Mouse (Mus musculus) forebrain, embryonic 12.5 days (tissue): ENCODE data around the gene Hoxd4. TPM values are rescaled to one million over a fixed set of nuclear protein-coding genes. Genes with fewer than 3 reads are reported as not detected.

Experiments
- ATAC-seq: fragments of 200-750 bp; cut with Nextera tagmentation; 2 replicates; pipeline ENCODE4 v1.8.0; 2017; ENCODE audit warnings: moderate TSS enrichment; ENCODE audit not compliant: low FRiP score
- H3K27ac ChIP-seq: fragments of 300-500 bp; sonication (generic); 2 replicates; pipeline ENCODE4 v1.5.1; 2016; ENCODE audit warnings: mild to moderate bottlenecking
- H3K27me3 ChIP-seq: fragments of 300-500 bp; sonication (generic); 2 replicates; pipeline ENCODE4 v1.6.1; 2016; ENCODE audit warnings: mild to moderate bottlenecking
- H3K36me3 ChIP-seq: fragments of 300-500 bp; sonication (generic); replicated peaks from 2 replicates; pipeline ENCODE4 v1.6.1; 2016; ENCODE audit warnings: mild to moderate bottlenecking
- H3K4me1 ChIP-seq: fragments of 300-500 bp; sonication (generic); 2 replicates; pipeline ENCODE4 v1.6.1; 2016
- H3K4me2 ChIP-seq: fragments of 300-500 bp; sonication (generic); 2 replicates; pipeline ENCODE4 v1.6.1; 2016; ENCODE audit warnings: mild to moderate bottlenecking, moderate library complexity
- H3K4me3 ChIP-seq: fragments of 300-500 bp; sonication (generic); replicated peaks from 2 replicates; pipeline ENCODE4 v1.5.1; 2016; ENCODE audit warnings: mild to moderate bottlenecking
- H3K9ac ChIP-seq: fragments of 300-500 bp; sonication (generic); 2 replicates; pipeline ENCODE4 v1.6.1; 2016; ENCODE audit warnings: mild to moderate bottlenecking
- H3K9me3 ChIP-seq: fragments of 300-500 bp; sonication (generic); 2 replicates; pipeline ENCODE4 v1.6.1; 2016
- WGBS: fragments of 180-500 bp; shearing (Covaris S2); methylation state at CpG from one replicate; pipeline ENCODE4 v1.1.7; 2016; 5-methylcytosine and 5-hydroxymethylcytosine counted together
- polyA plus RNA-seq: library from polyadenylated mRNA; unstranded; fragments of >200 nt; fragmentation: Nextera tagmentation; extraction: Ambion mirVana; gene quantifications from 2 replicates; pipeline ENCODE4 v1.2.1, GENCODE M21; 2016

Gene Hoxd4
- polyA plus RNA-seq, 1 experiment from 2014 or later: not detected

DNA sequence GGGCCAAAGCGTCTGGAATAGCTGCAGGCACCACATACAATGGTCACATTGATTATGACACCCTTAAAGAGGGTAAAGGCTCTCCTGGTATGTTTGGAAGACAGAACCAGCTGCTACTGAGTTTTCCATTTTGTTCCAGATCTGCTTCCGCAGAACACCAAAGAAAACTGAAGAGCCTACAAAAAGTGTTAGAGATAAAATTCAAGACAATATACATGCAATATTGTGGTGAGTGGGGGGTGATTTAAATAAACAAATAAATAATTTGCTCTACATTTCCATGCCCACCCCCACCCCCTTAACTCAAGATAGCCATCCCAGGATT, 27.7 kb downstream of the Hoxd4 start:
- Histone ChIP-seq H3K9me3 (no peaks in the 10 kb centered on the region), H3K27ac (no peak overlapping the region), H3K27me3 (peaks cover 97% of the 10 kb centered on the region), H3K4me3 (no peak overlapping the region), H3K9ac (no peak overlapping the region), H3K4me1 (0 out of 2 replicates have a peak, but pooled peaks cover 7% of the 10 kb centered on the region), H3K36me3 (no peaks in the 10 kb centered on the region), H3K4me2 (no peak overlapping the region)
- 5% methylated on average over 2 of the region's 2 CpGs for WGBS
- ATAC-seq: no peak

DNA sequence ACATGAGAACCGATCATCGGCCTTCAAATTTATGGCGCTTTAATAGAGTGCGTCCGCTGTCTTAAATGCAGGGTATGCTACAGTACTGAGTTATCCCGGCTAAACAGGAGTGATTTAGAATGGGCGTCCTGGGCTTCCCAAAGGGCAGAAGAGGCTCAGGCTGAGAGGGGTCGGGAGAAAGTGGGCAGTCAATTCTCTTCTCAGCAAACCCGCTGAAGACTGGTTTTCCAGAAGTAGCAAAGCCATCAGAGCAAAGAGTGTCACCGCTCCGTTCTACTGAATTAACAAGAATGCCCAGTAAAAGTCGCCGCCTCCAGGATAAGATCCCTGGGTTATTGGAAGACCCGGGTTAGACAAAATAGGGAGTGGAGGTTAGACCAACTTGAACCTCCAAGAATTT, 28.1 kb downstream of the Hoxd4 start:
- no peak overlapping the region for H3K4me3 ChIP-seq
- peaks cover 97% of the 10 kb centered on the region for H3K27me3 ChIP-seq
- no peak overlapping the region for H3K9ac ChIP-seq
- H3K9me3 ChIP-seq: no peaks in the 10 kb centered on the region
- ATAC-seq: no peak
- H3K4me2 ChIP-seq: no peak overlapping the region
- H3K36me3 ChIP-seq: no peaks in the 10 kb centered on the region
- 0 out of 2 replicates have a peak, but pooled peaks cover 7% of the 10 kb centered on the region for H3K4me1 ChIP-seq
- H3K27ac ChIP-seq: no peak overlapping the region
- WGBS: 2% methylated on average over 14 of the region's 14 CpGs

DNA sequence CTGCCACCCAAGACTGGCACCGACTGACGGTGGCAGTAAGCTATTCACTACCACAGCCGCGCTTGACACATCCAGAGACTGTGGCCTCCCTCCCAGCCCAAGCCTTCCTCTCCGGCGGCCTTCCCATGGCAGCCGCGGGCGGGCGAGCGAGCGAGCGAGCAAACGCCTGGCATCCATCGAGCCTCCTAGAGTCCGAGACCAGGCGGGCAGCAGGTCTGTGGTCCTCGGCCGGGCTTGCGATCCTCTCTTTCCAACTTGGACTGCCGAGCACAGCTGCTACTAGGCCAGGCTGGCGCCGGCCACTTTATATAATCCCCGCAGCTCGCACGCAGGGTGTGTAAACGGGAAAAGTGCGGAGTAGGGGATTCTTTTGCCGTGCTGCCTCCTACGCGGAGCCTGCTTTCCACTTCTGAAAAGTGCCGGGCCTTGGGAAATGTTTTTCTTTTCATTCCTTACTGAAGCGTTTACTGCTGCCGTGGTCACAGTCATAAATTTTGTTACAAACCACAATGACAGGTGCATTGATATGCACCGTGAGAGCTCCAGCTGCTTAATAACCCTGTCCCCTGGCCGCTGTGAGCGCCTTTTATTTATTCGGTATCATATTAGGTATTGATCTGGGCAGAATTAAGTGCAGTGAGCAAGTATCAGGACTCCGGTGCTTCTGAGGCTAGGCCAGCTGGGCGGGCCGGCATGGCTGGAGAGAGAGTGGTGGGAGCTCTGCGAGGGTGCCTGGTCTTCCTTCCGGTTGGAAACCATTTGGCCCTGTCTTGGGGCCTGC, 28.8 kb downstream of the Hoxd4 start:
- H3K9me3 ChIP-seq: no peaks in the 10 kb centered on the region
- WGBS: under 1% methylated on average over 43 of the region's 43 CpGs

DNA sequence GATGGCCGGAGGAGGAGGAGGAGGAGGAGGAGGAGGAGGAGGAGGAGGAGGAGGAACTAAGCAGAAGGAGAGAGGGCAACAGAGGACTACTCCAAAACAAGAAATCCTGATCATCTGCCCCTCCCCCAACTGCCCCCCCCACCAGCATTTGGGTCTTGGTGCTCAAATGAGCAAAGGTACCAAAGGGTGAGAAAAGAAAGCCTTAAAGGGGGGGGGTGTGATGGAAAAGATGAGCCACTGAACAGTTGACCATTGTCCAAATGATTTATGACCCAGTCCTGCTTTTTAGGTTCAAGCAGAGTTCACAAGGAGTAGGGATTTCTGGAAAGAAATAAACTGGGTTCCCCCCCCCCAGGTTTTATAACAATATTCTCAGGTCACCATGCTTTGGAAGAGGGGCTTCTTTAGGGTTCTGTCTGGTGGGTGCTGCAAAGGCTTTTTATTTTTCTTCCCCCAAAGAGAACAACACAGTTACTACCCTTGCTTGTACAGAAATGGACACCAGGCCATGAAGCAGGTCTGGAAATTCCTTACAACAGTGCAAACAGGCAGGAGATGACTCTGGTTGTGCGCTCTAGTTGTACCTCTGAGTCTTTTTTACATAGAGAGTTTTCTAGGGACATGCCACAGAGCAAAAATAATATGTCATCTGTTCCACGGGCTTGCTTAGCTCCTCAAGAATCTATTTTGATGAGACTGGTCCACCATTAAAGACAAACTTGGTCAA, 29.7 kb downstream of the Hoxd4 start:
- no peaks in the 10 kb centered on the region for H3K36me3 ChIP-seq
- H3K9me3 ChIP-seq: no peaks in the 10 kb centered on the region
- no peak overlapping the region for H3K4me3 ChIP-seq
- peaks cover 97% of the 10 kb centered on the region for H3K27me3 ChIP-seq
- H3K27ac ChIP-seq: no peak overlapping the region
- WGBS: 29% methylated on average over 2 of the region's 3 CpGs
- no peak overlapping the region for H3K4me2 ChIP-seq
- no peak for ATAC-seq
- no peak overlapping the region for H3K9ac ChIP-seq
- H3K4me1 ChIP-seq: no peaks in the 10 kb centered on the region

More for the DNA sequence above, 28.8 kb downstream of the Hoxd4 start:
- no peak overlapping the region for H3K4me3 ChIP-seq
- 0 out of 2 replicates have a peak, but pooled peaks cover 7% of the 10 kb centered on the region for H3K4me1 ChIP-seq
- ATAC-seq: no peak
- no peaks in the 10 kb centered on the region for H3K36me3 ChIP-seq
- no peak overlapping the region for H3K9ac ChIP-seq
- H3K27ac ChIP-seq: no peak overlapping the region
- H3K27me3 ChIP-seq: peaks cover 97% of the 10 kb centered on the region
- no peak overlapping the region for H3K4me2 ChIP-seq

DNA sequence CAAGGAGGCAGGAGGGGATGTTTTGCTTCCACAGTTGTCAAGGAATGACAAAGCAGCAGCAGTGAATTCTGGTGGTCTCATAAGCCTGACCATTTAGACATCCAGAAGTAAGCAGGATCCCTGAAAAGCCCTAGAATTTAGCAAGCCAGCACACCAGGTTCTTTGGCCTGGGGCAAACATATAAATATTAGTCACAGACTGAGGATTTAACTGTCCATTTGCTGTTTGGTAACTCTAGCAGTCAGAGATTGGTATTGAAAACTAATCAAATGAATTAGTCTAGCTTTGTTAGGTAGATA, 30.2 kb downstream of the Hoxd4 start:
- H3K9ac ChIP-seq: no peak overlapping the region
- no peaks in the 10 kb centered on the region for H3K9me3 ChIP-seq
- no peak overlapping the region for H3K4me2 ChIP-seq
- no peak for ATAC-seq
- H3K4me3 ChIP-seq: no peak overlapping the region
- no peak overlapping the region for H3K27ac ChIP-seq
- H3K27me3 ChIP-seq: peaks cover 97% of the 10 kb centered on the region
- H3K36me3 ChIP-seq: no peaks in the 10 kb centered on the region
- H3K4me1 ChIP-seq: 0 out of 2 replicates have a peak, but pooled peaks cover 5% of the 10 kb centered on the region

DNA sequence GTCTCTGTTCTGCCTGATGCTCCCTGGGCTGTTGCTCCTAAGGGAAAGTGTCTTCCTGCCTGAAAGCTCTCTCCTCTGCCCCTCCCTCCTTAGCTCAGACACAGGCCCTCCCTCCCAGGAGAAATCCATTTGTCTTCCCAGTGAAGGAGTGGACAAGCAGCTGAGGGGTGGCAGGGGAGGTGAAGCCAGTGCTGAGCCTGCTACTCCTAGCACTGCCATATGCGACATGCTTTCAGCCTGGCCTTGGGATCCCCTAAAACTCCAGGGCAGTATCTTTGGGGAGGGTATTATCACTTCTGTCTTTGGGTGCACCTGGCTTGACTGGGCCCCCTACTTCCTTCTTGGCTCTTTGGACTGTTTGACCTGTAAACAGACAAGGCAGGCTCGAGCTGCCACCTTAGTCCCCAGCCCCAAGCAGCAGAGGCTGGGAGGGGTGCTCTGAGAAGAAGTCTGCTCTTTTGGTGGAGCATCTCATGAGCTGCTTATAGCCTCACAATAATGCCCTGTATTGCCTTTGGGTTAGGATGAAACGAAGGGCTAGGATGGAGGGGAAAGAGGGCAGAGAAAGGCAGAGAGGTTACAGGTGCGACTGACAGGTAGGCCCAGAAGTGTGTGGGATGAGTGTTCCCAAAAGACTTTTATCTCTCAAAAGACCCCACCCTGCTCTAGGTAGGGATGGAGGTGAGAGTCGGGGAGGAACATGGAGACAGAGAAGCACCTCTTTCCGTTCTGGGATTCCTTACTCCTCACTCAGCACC, 34.0 kb downstream of the Hoxd4 start:
- no peak overlapping the region for H3K4me3 ChIP-seq
- no peaks in the 10 kb centered on the region for H3K36me3 ChIP-seq
- no peak for ATAC-seq
- no peak overlapping the region for H3K4me2 ChIP-seq
- H3K27me3 ChIP-seq: peaks cover 95% of the 10 kb centered on the region
- H3K4me1 ChIP-seq: peaks cover 15% of the 10 kb centered on the region
- no peak overlapping the region for H3K9ac ChIP-seq
- no peak overlapping the region for H3K27ac ChIP-seq
- no peaks in the 10 kb centered on the region for H3K9me3 ChIP-seq
- 3% methylated on average over 6 of the region's 6 CpGs for WGBS

DNA sequence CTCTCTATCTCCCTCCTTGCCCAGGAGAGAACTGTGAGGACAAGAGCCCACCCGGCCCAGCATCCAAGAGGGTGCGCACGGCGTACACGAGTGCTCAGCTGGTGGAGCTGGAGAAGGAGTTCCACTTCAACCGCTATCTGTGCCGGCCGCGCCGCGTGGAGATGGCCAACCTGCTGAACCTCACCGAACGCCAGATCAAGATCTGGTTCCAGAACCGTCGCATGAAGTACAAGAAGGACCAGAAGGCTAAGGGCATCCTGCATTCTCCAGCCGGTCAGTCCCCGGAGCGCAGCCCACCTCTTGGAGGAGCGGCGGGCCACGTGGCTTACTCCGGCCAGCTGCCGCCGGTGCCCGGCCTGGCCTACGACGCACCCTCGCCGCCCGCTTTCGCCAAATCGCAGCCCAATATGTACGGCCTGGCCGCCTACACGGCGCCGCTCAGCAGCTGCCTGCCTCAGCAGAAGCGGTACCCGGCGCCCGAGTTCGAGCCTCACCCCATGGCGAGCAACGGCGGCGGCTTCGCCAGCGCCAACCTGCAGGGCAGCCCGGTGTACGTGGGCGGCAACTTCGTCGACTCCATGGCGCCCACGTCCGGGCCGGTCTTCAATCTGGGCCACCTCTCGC, 34.7 kb downstream of the Hoxd4 start:
- 1% methylated on average over 58 of the region's 58 CpGs for WGBS
- no peak overlapping the region for H3K9ac ChIP-seq
- no peaks in the 10 kb centered on the region for H3K9me3 ChIP-seq
- H3K4me2 ChIP-seq: no peak overlapping the region
- H3K4me1 ChIP-seq: peaks cover 15% of the 10 kb centered on the region
- H3K27ac ChIP-seq: no peak overlapping the region
- no peak for ATAC-seq
- H3K27me3 ChIP-seq: peaks cover 95% of the 10 kb centered on the region
- H3K36me3 ChIP-seq: no peaks in the 10 kb centered on the region
- H3K4me3 ChIP-seq: peak overlapping the region; percentile 17; the same call in 1 of the 2 replicates

DNA sequence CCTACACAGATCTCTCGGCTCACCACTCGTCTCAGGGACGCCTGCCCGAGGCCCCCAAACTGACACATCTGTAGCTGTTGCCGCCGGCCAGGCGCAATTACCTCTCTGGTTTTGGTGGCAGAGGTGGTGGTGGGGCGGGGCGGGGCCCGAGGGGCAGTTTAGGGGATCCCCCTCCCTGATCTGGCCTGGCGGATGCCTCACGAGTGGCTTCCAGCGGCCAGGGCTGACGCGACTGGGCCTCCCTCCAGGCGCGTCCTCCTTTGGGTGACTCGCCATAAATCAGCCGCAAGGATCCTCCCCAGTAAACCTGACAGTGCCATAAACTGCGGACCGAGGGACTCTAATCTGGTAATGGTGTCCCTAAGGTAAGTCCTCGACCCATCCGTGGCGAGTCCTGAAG, 35.3 kb downstream of the Hoxd4 start:
- no peak overlapping the region for H3K4me3 ChIP-seq
- H3K4me2 ChIP-seq: no peak overlapping the region
- H3K9me3 ChIP-seq: no peaks in the 10 kb centered on the region
- peaks cover 95% of the 10 kb centered on the region for H3K27me3 ChIP-seq
- H3K9ac ChIP-seq: no peak overlapping the region
- H3K4me1 ChIP-seq: peaks cover 15% of the 10 kb centered on the region
- no peak for ATAC-seq
- H3K36me3 ChIP-seq: no peaks in the 10 kb centered on the region
- 1% methylated on average over 24 of the region's 24 CpGs for WGBS
- no peak overlapping the region for H3K27ac ChIP-seq

DNA sequence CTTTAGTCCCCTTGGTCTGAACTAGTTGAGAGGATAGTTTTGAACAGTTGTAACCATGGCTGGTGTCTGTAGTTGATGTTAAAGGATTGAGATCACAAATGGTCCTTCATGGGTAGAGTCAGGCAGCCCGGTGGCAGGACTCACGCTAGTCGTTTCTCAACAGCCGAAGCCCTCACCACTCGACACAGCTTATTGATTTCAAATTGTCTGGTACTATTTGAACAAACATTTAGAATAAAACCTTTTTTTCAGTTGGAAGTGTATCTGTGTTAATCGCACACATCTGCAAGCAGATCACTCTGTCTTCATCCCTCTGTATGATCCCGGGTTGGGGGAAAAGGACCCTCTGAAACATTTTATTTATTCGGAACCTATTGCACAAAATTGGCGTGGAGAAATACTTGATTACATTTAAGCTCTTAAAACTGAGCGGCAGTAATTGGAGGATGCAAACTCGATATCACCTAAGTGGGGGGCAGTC, 36.0 kb downstream of the Hoxd4 start:
- Histone ChIP-seq H3K4me1 (peaks cover 18% of the 10 kb centered on the region), H3K27ac (no peak overlapping the region), H3K9ac (no peak overlapping the region), H3K4me3 (no peak overlapping the region), H3K4me2 (no peak overlapping the region), H3K9me3 (no peaks in the 10 kb centered on the region), H3K36me3 (no peaks in the 10 kb centered on the region), H3K27me3 (peaks cover 96% of the 10 kb centered on the region)
- 5% methylated on average over 11 of the region's 11 CpGs for WGBS
- ATAC-seq: no peak

DNA sequence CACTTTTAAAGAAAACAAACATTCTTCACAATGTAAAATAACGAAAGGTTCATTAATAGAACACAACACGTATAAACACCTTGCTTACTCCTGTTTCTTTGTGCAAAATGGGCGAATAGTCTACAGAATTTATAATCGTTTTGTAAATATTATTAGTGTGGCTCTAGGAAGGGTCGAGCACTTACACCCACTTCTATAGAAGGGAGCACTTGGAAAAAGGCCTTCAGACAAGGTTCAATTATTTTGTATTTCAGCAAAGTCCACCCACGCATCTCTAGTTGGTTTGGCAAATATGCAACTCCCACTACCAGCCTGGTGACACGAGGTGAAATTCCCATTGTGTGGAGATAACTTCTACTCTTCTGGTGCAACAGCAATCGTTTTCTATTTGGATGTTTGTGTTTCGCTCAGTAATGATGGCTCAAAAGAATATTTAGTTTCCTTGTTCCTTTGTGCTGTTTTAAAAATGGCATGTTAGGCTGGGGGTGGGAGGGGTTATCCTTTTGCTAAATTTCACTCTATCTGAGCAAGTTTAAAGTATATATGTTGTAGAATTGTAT, 36.8 kb downstream of the Hoxd4 start:
- no peak for ATAC-seq
- 3% methylated on average over 9 of the region's 9 CpGs for WGBS
- no peak overlapping the region for H3K4me2 ChIP-seq
- H3K36me3 ChIP-seq: no peaks in the 10 kb centered on the region
- H3K27ac ChIP-seq: no peak overlapping the region
- peaks cover 98% of the 10 kb centered on the region for H3K27me3 ChIP-seq
- no peak overlapping the region for H3K9ac ChIP-seq
- no peaks in the 10 kb centered on the region for H3K9me3 ChIP-seq
- no peak overlapping the region for H3K4me3 ChIP-seq
- peaks cover 23% of the 10 kb centered on the region for H3K4me1 ChIP-seq

DNA sequence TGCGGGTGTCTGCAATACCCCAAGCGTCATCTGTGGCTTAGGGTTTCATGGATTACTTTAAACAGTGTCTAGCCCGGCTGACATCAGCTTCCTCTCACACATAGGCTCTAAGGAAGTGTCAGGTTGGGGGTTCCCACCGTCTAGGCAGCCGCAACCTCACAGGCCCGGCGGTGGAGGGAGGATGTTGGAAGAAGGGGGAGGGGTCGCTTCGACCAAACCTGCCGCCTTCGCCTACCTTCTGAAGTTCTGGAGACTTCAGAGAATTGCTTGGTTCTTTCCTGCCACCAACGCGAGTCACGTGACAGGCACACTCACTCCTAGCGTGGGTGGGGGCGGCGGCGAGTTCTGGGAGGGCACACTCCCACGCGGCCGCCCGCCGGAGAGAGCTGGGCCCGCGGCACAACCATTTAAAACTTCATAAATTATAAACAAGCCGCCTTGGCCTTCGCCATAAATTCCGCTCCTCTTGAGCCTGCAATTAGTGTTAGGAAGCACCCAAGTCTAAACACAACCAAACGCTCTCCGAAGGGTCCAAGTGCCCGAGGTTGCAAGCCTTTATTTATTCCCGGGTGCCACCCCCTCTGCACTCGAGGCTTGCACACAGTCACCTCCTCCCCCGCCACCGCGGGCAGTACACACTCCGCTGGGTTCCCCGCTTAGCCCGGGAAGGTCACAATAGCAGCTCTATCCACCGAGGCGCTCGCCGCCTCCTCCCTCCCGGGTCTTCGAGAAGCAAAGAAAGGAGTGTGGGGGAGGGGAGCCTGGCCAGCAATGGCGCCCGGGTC, 37.8 kb downstream of the Hoxd4 start:
- no peaks in the 10 kb centered on the region for H3K36me3 ChIP-seq
- peak overlapping the region; percentile 28 for H3K4me3 ChIP-seq
- no peaks in the 10 kb centered on the region for H3K9me3 ChIP-seq
- peaks cover 23% of the 10 kb centered on the region for H3K4me1 ChIP-seq
- under 1% methylated on average over 47 of the region's 47 CpGs for WGBS
- H3K9ac ChIP-seq: no peak overlapping the region
- H3K27ac ChIP-seq: no peak overlapping the region
- H3K27me3 ChIP-seq: peaks cover 98% of the 10 kb centered on the region
- peak overlapping the region; percentile 44 for H3K4me2 ChIP-seq
- ATAC-seq: peak; percentile 80
